Mouse (Mus musculus): Measurements from ENCODE around the gene Nid2. TPM values are rescaled to one million over a fixed set of nuclear protein-coding genes. Genes with fewer than 3 reads are reported as not detected.

The Nid2 gene
- polyA plus RNA-seq (2012; rRNA removed) = 5.9 and 6.4 TPM in 2 replicates

DNA sequence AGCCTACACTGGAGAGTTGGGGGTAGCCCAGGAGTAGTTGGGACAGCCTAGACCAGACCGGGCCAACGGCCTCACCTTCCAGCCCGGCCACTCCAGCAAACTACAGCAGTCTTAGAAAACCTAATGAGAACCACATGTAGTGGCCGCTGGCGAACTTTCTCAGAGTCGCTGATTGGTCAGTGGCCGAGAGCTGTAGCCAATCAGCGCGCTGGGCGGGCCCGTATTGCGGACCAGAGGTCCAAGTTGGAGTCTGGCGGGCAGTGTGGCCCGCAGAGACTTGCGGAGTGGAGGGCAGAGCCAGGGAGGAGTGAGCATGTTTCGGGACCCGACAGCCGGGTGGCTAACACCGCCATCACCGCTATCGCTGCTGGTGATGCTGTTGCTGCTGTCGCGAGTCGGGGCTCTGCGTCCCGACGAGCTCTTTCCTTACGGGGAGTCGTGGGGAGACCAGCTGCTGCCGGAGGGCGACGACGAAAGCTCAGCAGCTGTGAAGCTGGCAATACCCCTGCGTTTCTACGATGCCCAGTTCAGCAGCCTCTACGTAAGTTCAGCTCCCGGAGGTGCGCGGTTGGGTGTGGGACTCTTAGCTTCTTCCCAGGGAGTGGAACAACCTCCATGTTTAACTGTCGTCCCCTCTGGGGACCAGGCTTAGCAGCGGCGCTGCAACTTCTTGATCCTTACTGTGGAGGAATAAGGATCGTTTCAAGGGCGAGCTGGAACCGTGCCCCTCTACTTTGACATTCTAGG lies at the start of gene Nid2:
TSS of gene Nid2 (plus strand) at position 241 of the 747 bp plus-strand sequence.
- Histone ChIP-seq H3K27me3 (ENCODE audit: control insufficient read depth, insufficient read depth, low read length) (peaks cover 7% of the 10 kb centered on the region; the same call in 1 of the 2 replicates), H3K4me3 (ENCODE audit: extremely low read depth, insufficient read depth, insufficient read length) (peak within 1 kb of the TSS; percentile 70), H3K4me1 (ENCODE audit: control insufficient read depth, insufficient read depth, insufficient read length) (peaks cover 9% of the 10 kb centered on the region), H3K36me3 (ENCODE audit: control insufficient read depth, insufficient read depth, low read length) (no peaks in the 10 kb centered on the region), H3K27ac (ENCODE audit: insufficient read depth, low read length) (no peak within 1 kb of the TSS; the same call in 1 of the 2 replicates)
- TF ChIP-seq POLR2A (IDR thresholded peaks at IDR 0.05; ENCODE audit: low read depth, low read length) (no peak), CTCF (IDR thresholded peaks at IDR 0.05; ENCODE audit: extremely low read depth, insufficient read depth, insufficient read length, insufficient replicate concordance) (no peak)
- DNase-seq (ENCODE audit: low read depth in 1 of 2, low spot score in 2 of 2) = peak; percentile 14 to 50
- WGBS = 1% methylated on average over 45 of the region's 45 CpGs

DNA sequence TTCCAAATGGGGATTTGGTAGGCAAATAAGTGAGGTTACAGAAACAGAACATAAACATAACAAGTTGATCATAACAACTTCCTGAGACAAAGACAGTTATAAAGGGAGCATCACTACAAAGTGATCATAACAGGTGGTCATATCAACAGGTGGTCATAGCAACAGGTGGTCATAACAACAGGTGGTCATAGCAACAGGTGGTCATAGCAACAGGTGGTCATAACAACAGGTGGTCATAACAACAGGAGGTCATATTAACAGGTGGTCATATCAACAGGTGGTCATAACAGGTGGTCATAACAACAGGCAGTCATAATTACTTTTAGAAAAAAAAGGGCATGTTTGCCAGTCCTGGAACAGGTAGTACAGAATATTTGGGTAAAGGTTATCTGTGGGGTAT lies 49.5 kb upstream of the Nid2 start:
- no peak for TF ChIP-seq CTCF (IDR thresholded peaks at IDR 0.05; ENCODE audit: extremely low read depth, insufficient read depth, insufficient read length, insufficient replicate concordance)
- no peak for TF ChIP-seq POLR2A (IDR thresholded peaks at IDR 0.05; ENCODE audit: low read depth, low read length)
- H3K36me3 ChIP-seq (ENCODE audit: control insufficient read depth, insufficient read depth, low read length) = no peaks in the 10 kb centered on the region
- H3K27ac ChIP-seq (ENCODE audit: insufficient read depth, low read length) = no peak overlapping the region
- no peak for DNase-seq (ENCODE audit: low read depth in 1 of 2, low spot score in 2 of 2)
- H3K27me3 ChIP-seq (ENCODE audit: control insufficient read depth, insufficient read depth, low read length) = no peaks in the 10 kb centered on the region
- H3K4me1 ChIP-seq (ENCODE audit: control insufficient read depth, insufficient read depth, insufficient read length) = no peaks in the 10 kb centered on the region
- no peak overlapping the region for H3K4me3 ChIP-seq (ENCODE audit: extremely low read depth, insufficient read depth, insufficient read length)

DNA sequence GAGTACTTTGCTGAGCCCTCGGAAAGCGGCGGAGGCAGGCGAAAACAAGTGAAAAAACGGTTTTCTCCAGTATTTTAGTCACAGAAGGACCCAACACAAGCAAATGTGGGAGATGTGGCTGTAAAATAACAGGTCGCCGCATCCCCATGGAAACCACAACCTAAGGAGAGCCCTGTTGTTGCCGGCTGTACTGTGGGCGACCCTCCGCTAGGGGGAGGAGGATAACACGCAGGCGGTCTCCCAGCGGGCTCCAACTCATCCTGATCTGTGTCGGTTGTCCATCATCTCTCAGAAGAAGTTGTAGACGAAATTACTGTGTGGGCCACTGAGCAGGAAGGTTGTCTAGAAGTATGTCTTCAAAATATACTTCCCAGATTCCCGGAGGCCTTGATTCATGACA lies 45.4 kb upstream of the Nid2 start:
- H3K4me1 ChIP-seq (ENCODE audit: control insufficient read depth, insufficient read depth, insufficient read length) = no peaks in the 10 kb centered on the region
- WGBS = 9% methylated on average over 16 of the region's 16 CpGs
- TF ChIP-seq POLR2A (IDR thresholded peaks at IDR 0.05; ENCODE audit: low read depth, low read length) (no peak), CTCF (IDR thresholded peaks at IDR 0.05; ENCODE audit: extremely low read depth, insufficient read depth, insufficient read length, insufficient replicate concordance) (peak; percentile 75)
- no peak overlapping the region for H3K27ac ChIP-seq (ENCODE audit: insufficient read depth, low read length)
- H3K36me3 ChIP-seq (ENCODE audit: control insufficient read depth, insufficient read depth, low read length) = no peaks in the 10 kb centered on the region
- H3K27me3 ChIP-seq (ENCODE audit: control insufficient read depth, insufficient read depth, low read length) = no peaks in the 10 kb centered on the region
- H3K4me3 ChIP-seq (ENCODE audit: extremely low read depth, insufficient read depth, insufficient read length) = no peak overlapping the region
- DNase-seq (ENCODE audit: low read depth in 1 of 2, low spot score in 2 of 2) = peak; percentile 22 to 62

DNA sequence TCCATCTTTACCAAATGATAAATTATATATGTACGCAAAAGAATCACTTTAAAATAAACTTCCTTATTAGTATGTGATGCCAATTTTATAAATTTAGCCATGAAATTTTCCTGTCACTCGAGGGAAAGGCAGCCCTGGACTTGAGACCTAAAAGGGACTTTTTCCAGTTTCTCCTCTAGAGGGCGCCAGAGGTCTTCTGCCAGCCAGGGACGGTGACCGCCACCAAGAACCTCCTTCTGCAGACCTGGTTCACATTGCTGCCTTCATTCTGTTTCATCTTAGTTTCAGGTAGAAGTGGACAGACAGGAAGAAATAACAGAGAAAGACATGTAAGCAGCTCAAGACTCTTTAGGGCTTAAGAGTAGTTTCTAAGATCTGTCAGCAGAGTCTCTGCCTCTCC lies 44.6 kb upstream of the Nid2 start:
- WGBS = 1% methylated on average over 5 of the region's 5 CpGs
- Histone ChIP-seq H3K27me3 (ENCODE audit: control insufficient read depth, insufficient read depth, low read length) (no peaks in the 10 kb centered on the region), H3K36me3 (ENCODE audit: control insufficient read depth, insufficient read depth, low read length) (no peaks in the 10 kb centered on the region), H3K27ac (ENCODE audit: insufficient read depth, low read length) (no peak overlapping the region), H3K4me3 (ENCODE audit: extremely low read depth, insufficient read depth, insufficient read length) (no peak overlapping the region), H3K4me1 (ENCODE audit: control insufficient read depth, insufficient read depth, insufficient read length) (no peaks in the 10 kb centered on the region)
- TF ChIP-seq POLR2A (IDR thresholded peaks at IDR 0.05; ENCODE audit: low read depth, low read length) (no peak), CTCF (IDR thresholded peaks at IDR 0.05; ENCODE audit: extremely low read depth, insufficient read depth, insufficient read length, insufficient replicate concordance) (peak; percentile 92)
- peak; percentile 49 to 54 for DNase-seq (ENCODE audit: low read depth in 1 of 2, low spot score in 2 of 2)

DNA sequence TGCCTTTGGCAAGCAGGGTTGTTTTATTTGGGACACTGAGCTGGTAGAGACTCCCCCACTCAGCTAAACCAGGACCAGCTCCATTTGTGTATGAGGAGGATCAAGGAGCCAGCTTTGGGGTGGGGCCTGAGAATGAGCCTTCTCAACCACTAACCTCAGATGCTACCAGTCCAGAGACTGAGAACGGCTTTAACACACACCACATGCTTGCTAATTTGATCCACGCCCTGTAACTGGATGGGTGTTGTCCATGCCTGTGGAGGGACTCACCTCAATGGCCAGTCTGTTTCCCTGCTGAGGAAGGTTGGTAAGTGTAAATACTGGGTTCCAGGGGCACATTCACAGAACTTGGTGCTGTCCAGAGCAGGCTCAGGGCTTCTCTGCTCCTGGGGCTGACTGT lies 44.1 kb upstream of the Nid2 start:
- DNase-seq (ENCODE audit: low read depth in 1 of 2, low spot score in 2 of 2) = no peak
- 70% methylated on average over 2 of the region's 2 CpGs for WGBS
- no peak for TF ChIP-seq CTCF (IDR thresholded peaks at IDR 0.05; ENCODE audit: extremely low read depth, insufficient read depth, insufficient read length, insufficient replicate concordance)
- no peak for TF ChIP-seq POLR2A (IDR thresholded peaks at IDR 0.05; ENCODE audit: low read depth, low read length)

DNA sequence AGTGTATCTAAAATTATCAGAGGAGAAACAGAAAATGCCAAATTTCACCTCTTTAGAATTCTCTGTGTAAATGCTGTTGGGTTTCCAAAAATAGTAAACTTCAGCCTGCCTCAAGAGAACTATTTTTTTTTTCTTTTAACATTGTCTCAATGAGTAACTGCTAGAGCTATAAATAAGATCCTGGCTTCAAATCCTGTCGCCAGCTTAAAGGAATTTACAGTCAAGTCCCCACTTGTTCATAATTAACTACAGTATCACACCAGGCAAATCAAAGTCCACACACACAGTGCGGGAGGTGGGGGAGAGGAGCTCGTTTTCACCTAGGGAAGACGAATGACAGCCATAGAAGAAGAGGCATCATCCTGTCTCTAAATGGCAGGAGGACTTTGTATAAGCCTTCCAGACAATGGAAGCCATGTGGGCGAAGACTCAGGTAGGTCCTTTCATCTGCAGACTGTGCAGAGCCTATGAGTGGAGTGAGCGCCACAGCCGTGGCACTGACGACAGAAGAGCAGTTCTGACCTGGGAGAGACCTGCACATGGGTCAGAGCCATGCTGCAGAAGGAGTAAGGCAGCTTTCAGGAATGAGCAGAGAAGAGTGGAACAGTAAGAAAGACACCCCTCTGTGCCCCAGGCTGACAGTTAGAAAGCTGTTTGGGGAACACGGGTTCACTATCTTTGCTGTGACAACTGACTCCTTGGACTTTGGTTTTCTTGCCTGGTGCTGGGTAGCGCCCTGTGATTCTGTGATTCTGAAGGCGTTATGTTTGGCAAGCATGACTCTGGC lies 43.2 kb upstream of the Nid2 start:
- H3K36me3 ChIP-seq (ENCODE audit: control insufficient read depth, insufficient read depth, low read length) = no peaks in the 10 kb centered on the region
- TF ChIP-seq POLR2A (IDR thresholded peaks at IDR 0.05; ENCODE audit: low read depth, low read length) (no peak), CTCF (IDR thresholded peaks at IDR 0.05; ENCODE audit: extremely low read depth, insufficient read depth, insufficient read length, insufficient replicate concordance) (no peak)
- no peak overlapping the region for H3K4me3 ChIP-seq (ENCODE audit: extremely low read depth, insufficient read depth, insufficient read length)
- 70% methylated on average over 11 of the region's 11 CpGs for WGBS
- no peaks in the 10 kb centered on the region for H3K27me3 ChIP-seq (ENCODE audit: control insufficient read depth, insufficient read depth, low read length)
- peaks cover 6% of the 10 kb centered on the region; the same call in 1 of the 2 replicates for H3K4me1 ChIP-seq (ENCODE audit: control insufficient read depth, insufficient read depth, insufficient read length)
- H3K27ac ChIP-seq (ENCODE audit: insufficient read depth, low read length) = no peak overlapping the region
- no peak for DNase-seq (ENCODE audit: low read depth in 1 of 2, low spot score in 2 of 2)

More for the DNA sequence above, 44.1 kb upstream of the Nid2 start:
- peaks cover 2% of the 10 kb centered on the region; the same call in 1 of the 2 replicates for H3K4me1 ChIP-seq (ENCODE audit: control insufficient read depth, insufficient read depth, insufficient read length)
- H3K27me3 ChIP-seq (ENCODE audit: control insufficient read depth, insufficient read depth, low read length) = no peaks in the 10 kb centered on the region
- H3K36me3 ChIP-seq (ENCODE audit: control insufficient read depth, insufficient read depth, low read length) = no peaks in the 10 kb centered on the region
- H3K4me3 ChIP-seq (ENCODE audit: extremely low read depth, insufficient read depth, insufficient read length) = no peak overlapping the region
- no peak overlapping the region for H3K27ac ChIP-seq (ENCODE audit: insufficient read depth, low read length)

All from spleen, adult 2 months (tissue).